Mouse (Mus musculus) midbrain, embryonic 15.5 days (tissue): Measurements from ENCODE around the gene Kank2. TPM values are rescaled to one million over a fixed set of nuclear protein-coding genes. Genes with fewer than 3 reads are reported as not detected.

Source experiments
- microRNA-seq: library from miRNA; unstranded; fragments of <30 nt; microRNA quantifications from one replicate; pipeline ENCODE4, GENCODE M21; 2016
- polyA plus RNA-seq: library from polyadenylated mRNA; unstranded; fragments of >200 nt; fragmentation: Nextera tagmentation; extraction: Ambion mirVana; gene quantifications from 2 replicates; pipeline ENCODE4 v1.2.1, GENCODE M21; 2015

Kank2 gene
- polyA plus RNA-seq, 1 experiment from 2014 or later: 5.8 TPM

Small RNA genes lying within 50 kb of the gene (microRNA-seq; reads per million reads assigned to microRNA genes)
- gene Mir7083: 2.2 reads per million, percentile 7 among the genes with 10 or more reads in this experiment

Other genes with a start within 250 kb of the Kank2 start
- gene Timm29, start 206.0 kb downstream of the Kank2 start, polyA plus RNA-seq: 68.0 and 68.8 TPM in 2 replicates
- gene Yipf2, start 205.9 kb downstream of the Kank2 start, polyA plus RNA-seq: 27.0 and 29.2 TPM in 2 replicates
- 158 and 163 TPM in 2 replicates for gene Smarca4, start 182.6 kb downstream of the Kank2 start, polyA plus RNA-seq
- gene Ldlr, start 75.3 kb downstream of the Kank2 start, polyA plus RNA-seq: 15.8 and 15.9 TPM in 2 replicates
- gene Spc24, start 38.4 kb downstream of the Kank2 start, polyA plus RNA-seq: 15.7 and 17.8 TPM in 2 replicates
- 0.61 and 0.74 TPM in 2 replicates for gene Angptl8, start 36.8 kb upstream of the Kank2 start, polyA plus RNA-seq
- gene Dock6, start 53.9 kb upstream of the Kank2 start, polyA plus RNA-seq: 19.2 and 20.4 TPM in 2 replicates
- 15.4 and 15.5 TPM in 2 replicates for gene Rab3d, start 119.4 kb upstream of the Kank2 start, polyA plus RNA-seq
- 13.4 and 14.1 TPM in 2 replicates for gene Ccdc159, start 128.7 kb upstream of the Kank2 start, polyA plus RNA-seq
- 49.3 and 52.4 TPM in 2 replicates for gene Tmem205, start 128.8 kb upstream of the Kank2 start, polyA plus RNA-seq
- 116 and 120 TPM in 2 replicates for gene Plppr2, start 138.3 kb upstream of the Kank2 start, polyA plus RNA-seq
- gene Swsap1, start 157.0 kb upstream of the Kank2 start, polyA plus RNA-seq: 10.5 TPM in 2 replicates
- gene Epor, start 164.8 kb upstream of the Kank2 start, polyA plus RNA-seq: 1.6 and 1.9 TPM in 2 replicates
- gene Rgl3, start 190.7 kb upstream of the Kank2 start, polyA plus RNA-seq: 1.1 and 1.8 TPM in 2 replicates
- gene Ccdc151, start 203.9 kb upstream of the Kank2 start, polyA plus RNA-seq: 4.8 and 6.4 TPM in 2 replicates
- gene Prkcsh, start 204.1 kb upstream of the Kank2 start, polyA plus RNA-seq: 94.6 and 103 TPM in 2 replicates